Mouse (Mus musculus): ENCODE measurements around the gene Hspb9.

The Hspb9 gene

DNA sequence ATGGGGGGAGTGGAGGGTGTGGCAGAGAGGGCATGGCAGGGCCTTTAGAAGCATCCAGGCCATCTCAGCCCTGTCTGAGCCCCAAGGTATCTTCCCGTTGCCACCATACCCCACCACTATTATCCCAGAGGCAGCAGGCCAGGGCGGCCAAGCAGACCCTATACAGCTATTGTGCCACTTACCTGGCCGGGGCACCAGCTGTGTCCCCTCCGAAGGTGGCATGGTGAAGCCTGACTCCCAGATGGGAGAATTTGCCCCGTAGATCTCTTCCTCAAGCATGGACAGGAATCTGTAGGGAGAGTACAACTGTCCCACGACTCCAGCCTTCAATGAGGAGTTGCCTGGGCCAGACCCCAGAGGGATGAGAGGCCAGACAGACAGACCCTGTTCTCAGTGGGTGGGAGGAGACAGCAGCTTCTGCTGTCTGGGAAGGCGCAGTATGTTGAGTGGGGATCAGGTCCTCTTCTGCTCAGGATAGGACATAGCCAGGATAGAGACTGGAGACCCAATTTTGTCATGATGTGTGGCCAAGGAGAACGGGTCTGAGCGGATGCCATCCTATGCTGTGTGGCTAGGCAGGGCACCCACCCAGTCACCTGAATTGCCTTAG is 4.3 kb upstream of the Hspb9 start:
- no peak for DNase-seq

DNA sequence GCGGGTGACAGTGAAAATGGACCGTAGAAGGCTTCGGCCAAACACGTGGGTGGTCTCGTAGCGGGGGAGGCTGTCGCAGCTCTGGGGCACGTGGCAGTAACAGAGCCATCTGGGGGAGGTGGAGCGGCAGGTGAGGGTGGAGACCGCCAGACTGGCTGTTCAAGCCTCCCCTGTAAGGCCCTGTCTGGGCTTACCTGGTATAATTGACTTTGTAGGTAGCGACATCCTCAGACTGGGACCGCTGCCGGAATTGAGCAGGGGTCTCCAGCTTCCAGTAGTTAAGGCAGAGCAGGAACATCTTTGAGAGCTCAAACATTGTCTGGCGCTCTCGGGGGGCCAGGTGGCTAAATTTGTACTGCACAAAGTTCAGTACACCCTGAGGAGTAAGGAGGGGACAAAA is 3.1 kb upstream of the Hspb9 start:
- DNase-seq, result no peak

DNA sequence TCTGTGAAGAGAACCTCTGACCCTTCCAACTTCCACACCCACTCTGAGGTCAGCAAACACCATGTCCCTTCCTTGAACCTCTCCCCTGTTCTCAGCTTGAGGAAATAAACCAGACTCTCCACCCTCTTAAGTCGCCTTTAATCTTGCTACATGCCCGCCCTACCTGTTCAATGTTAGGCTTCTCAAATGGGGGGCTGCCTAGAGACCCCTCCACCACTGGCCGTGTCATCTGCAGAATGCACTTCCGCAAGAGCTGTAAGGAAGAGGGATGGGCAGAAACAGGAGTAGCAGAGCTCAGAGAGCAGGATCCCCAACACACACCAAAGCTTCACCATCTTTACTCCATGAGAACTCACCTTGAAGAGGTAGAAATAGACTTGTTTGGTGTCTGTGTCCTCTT is 2.7 kb upstream of the Hspb9 start:
- DNase-seq, result no peak

DNA sequence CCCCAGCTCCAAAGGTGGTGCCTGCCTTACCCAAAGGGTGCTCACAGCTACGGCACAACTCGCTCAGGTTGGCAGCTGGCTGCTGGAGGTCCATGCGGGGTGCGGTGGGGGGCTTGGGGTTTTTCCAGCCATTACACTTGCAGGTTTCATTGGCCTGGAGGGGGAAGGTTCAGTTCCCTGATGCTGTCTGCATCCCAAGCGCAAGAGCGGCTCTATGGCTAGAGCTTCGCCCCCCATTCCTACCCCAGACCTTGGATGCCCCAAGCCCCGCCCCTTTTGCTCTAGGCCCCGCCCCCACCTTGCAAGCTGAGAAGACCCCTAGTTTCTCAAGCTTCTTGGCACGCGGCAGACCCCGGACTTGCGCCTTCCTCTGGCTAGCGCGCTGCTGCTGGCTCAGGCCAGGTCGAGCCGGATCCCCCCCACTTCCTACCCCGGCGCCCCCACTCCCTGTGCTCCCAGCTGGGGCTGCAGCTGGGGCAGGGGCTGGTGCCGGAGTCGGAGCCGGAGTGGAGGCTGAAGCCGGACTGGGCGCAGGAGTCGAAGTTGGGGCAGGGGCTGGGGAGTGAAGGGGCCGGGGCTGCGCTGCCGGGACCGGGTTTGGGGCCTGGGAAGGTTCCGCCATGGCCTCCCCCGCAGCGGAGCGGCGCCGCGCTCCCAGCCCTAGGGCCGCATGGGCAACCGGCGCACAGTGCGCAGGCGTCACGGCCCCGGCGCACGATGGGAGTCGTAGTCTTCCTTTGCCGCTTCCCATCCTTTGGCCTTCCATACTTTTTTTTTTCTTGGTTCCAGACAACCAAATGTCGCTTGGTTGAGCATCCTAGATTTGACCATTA is 1.7 kb upstream of the Hspb9 start, which contains the start of gene Kat2a:
Kat2a (minus strand) TSS at position 683 of the 833 bp plus-strand sequence.
- peak; percentile 90 to 92 for DNase-seq

GRCm38 (mm10) chr11:100713174-100713573 is 476 bp upstream of the Hspb9 start:
- DNase-seq, result no peak

DNA sequence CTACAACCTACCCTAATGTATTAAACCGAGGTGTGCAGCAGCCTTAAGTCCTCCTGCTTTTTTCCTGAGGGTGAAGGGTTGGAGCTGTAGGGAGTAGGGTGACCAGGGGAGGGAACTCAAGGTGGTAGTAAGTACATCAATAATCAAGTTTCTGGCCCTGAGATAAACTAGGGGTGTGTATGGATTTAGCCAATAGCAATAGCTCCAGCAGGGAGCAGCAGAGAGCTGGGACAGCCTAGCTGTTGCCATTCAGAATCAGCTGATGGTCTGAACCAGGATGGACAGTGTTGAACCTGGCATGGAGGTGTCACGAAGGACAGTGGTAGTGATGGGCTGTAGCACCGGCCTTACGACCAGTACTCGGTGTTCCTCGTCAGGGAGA is 875 bp downstream of the Hspb9 start:
- peak; percentile 92 to 96 for DNase-seq

DNA sequence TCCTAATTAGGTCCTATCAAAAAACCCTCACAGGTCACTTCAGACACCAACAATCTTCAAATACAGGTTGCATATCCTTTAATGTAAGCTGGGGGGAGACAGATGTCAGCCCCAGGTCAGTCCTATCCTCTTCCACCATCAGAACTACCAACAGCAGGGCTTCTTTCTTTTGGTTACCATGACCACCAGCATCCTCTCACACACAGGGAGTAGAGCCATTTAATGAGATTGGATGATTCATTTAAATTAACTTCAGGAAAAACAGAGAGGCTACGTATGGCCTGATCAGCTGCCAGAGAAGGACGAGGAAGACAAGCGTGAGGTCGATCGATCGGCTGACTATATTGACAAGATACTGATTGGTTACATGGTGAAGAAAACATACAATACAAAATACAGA is 1.3 kb downstream of the Hspb9 start:
- no peak for DNase-seq

DNA sequence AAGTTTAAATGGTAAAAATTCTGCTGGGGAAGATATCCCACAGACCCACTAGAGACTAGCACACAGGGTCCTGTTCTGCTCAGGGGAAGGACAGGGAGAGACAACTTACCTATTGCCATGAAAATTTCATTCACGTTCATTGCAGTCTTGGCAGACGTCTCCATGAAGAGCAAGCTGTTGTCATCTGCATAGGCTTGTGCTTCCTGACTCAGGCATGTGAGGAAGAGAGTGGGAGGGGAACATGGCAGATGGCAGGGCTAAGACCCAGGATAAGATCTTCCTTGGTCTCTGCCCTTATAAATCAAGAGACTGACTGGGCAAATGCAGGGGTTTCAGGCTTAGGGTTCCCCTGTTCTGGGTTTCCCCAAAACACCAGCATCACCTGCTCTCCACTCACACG is 3.0 kb downstream of the Hspb9 start:
- no peak for DNase-seq

- no peak for DNase-seq
Observed at GRCm38 (mm10) chr11:100718462-100718861, 4.8 kb downstream of the Hspb9 start.

GRCm38 (mm10) chr11:100718866-100719265 is 5.2 kb downstream of the Hspb9 start:
- no peak for DNase-seq

DNA sequence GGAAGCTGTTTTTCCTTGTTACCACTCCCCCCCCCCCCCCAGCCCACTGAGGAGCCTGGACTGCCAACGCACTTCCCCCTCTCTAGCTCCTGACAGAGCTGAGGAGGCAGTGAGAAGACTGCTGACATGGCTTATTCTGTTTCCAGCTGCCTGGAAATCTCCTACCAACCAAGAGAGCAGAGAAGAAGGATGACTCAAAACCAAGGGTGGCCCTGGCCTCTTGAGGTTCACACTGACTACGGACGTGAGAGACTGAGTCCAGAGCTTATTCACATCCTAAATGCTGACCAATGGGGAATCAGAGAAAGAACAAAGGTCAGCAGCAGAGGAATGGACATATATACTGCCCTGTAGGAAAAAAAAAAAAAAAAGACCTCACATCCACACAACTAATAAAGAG is 5.7 kb downstream of the Hspb9 start:
- no peak for DNase-seq

DNA sequence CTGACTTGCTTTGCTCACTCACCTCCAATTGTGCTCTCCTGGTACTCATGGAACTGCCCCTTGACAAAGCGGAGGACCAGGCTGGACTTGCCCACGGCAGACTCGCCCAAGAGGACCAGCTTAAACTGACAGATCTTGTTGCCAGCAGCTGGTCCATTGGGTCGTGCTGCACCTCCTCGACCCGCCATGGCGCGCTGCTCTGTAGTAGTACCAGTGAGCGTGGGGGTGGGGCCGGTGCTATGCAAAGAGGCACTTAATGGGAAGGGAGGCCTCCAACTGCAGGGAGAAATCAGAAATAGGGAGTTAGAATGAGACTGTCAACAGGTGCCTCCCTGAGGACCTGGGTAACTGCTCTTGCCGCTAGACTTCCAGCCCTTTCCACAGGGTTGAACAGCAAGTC is 6.2 kb downstream of the Hspb9 start:
- no peak for DNase-seq

DNA sequence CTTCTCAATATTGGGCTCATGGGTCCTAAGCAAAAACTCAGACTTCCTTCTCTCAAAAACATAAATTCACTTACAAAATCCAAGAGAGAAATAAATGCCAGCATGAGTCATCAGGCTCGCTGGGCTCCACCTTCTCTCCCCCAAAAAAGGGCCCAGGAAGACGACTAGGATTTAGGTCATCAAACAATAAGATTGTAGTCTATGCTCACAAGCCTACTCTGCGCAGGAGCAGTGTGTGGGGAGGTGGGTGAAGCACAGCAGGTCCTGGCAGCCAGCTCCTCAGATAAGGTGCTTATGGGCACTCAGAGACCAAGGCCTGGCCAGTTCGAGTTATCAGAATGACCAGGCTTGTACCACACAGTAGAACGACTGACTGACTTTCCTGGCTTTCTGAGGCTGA is 6.7 kb downstream of the Hspb9 start:
- DNase-seq, result no peak

- DNase-seq, result no peak
Observed at GRCm38 (mm10) chr11:100721254-100721653, 7.6 kb downstream of the Hspb9 start.

GRCm38 (mm10) chr11:100721776-100722492 is 8.3 kb downstream of the Hspb9 start:
- DNase-seq, result no peak

GRCm38 (mm10) chr11:100722493-100723028 is 8.9 kb downstream of the Hspb9 start:
- DNase-seq, result no peak

DNA sequence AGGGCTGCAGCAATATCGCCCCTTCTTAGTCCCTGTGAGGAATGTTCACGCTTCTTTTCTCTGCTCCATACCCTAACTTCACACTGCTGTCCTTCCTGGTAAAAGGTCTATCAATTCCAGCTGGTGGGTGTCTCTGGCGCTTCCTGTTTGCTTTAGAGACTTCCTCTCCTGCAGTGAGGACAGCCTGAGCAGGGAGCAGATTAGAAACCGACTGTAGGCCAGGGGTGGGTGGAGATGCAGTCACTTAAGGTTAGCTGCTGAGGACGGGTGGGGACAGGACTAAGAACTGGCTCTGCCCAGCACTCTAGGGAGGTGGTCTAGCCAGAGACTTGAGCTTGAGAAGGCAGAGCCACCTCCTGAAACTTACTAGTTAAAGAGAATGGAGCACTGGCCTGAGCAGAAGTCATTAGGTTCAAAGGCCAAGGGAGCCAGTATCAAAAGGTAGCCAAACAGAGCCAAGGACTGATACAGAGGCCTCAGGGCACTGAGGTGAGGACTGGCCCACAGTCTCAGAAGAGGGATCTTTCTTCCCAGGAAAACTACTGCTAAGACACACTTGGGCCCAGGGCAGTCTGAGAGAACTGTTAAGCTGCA is 11.4 kb downstream of the Hspb9 start:
- DNase-seq, result no peak

GRCm38 (mm10) chr11:100727201-100727600 is 13.6 kb downstream of the Hspb9 start:
- no peak for DNase-seq

DNA sequence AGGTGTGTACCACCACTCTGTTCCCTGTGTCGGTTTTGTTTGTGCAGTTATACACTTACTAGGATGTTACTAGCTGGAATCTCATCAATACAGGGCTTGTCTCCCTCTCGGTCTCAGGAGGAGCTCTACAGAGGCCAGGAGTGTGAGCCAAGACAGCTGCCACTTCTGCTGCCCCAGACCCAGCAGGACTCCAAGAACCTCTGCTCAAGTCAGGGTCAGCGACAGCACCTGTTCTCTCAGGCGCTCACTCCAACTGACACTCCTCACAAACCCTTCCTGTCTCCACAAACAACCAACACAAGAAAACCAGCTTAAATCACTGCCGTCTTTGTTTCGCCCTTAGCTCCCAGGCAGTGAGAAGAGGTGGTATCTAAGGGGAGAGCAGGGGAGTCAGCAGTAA is 15.0 kb downstream of the Hspb9 start:
- DNase-seq, result no peak

GRCm38 (mm10) chr11:100729976-100730375 is 16.3 kb downstream of the Hspb9 start:
- no peak for DNase-seq

DNA sequence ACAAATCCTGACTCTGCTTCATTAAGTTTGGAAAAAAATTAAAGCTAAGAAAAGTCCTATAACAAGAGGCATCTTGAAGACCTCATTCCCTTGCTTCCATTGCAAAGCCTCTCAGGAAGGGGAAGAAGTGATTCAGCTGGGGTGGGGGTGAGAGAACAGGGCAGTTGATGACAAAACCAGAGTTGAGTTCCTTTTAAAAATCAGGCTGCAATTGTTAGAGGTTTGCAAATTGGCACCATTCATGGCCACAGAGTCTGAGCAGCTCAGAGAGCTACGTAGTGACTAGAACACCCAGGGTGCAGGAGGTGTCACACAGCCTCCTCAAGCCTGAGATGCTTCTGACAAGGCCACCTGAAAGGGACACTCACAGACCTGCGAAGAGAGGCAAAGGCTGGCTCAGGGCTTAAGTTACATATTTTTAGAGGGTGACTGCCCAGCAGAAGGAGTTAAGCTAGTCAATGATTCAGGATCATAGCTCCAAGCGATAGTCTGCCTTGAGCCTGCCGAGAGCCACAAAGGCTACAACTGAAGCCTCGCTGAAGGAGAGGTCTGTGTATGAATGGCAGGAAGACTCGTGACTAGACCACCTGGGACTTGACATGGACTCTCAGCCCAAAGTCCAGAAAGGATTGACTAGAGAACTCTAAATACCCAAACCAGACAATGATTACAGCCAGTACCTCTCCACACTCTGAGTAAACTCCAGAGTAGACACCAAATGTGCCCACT is 17.0 kb downstream of the Hspb9 start:
- DNase-seq, result no peak

DNA sequence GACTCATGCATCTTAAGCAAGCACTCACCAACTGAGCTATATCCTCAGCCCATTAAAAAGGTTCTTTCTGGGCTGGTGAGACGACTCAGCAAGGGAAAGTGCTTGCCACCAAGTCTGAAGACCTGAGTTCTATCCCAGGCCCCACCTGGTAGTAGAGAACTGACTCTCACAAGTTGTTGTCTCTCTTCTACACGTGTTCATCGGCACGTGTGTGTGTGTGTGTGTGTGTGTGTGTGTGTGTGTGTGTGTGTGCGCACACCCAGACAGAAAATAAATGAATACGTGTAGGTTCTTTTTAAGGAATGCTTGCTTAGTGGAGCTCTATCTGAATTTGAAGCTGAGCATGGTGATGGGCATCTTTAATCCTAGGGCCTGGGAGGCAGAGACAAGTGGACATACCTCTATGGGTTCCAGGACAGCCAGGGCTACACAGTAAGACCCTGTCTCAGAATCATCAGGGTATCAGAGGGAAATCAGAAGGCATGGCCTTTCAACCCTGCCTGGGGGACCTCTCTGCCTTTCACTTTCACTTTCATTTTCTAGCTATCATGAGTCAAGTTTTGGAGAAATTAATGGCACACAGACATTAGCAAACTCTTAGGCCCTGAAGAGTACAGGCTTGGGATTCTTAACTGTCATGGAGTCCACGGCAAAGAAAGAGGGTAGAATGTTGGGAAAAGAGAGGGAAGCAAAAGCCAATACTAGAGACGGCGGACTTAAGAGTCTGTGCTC is 21.6 kb downstream of the Hspb9 start:
- DNase-seq, result no peak
